Mouse (Mus musculus) cerebellum, adult 2 months (tissue): ENCODE measurements at regions not wholly inside any gene's neighbourhood (a gene's known extent, or its start where the extent isn't known, plus 50 kb on each side); places are given as distances from the start of the nearest gene placed in this dataset.

ENCODE experiments used
- CTCF ChIP-seq: fragments of 200-500 bp; IDR thresholded peaks from 2 replicates; pipeline ENCODE4 v1.5.1; 2011; ENCODE audit warnings: low read depth, mild to moderate bottlenecking, control low read depth, low read length, moderate library complexity, borderline replicate concordance; ENCODE audit not compliant: insufficient read depth
- POLR2A ChIP-seq: fragments of 200-500 bp; IDR thresholded peaks from 2 replicates; pipeline ENCODE4 v1.6.1; 2011; ENCODE audit warnings: low read length, control low read depth, borderline replicate concordance; ENCODE audit not compliant: insufficient read depth

DNA sequence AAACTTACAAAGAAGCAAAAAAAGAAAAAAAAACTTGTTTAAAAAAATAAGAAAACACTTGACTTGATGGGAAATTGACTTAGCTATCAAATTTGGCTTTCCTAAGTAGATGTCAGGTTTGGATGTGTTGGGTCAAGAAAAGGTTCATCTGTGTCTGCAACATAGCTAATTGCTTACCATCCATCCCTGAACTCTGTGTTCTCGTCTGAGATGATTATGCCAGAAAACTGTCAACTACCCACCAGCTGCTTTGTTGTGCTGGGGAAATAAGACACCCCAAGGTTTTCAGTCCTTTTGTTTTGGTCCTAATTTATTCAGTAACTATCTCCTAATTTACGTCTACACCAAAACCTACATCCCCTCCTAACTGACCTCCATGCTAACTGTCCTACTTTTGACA is 152.2 kb downstream of the Phf3 start:
- TF ChIP-seq CTCF (no peak), POLR2A (no peak)
